Mouse (Mus musculus): ENCODE measurements around the gene Sp3. TPM values are rescaled to one million over a fixed set of nuclear protein-coding genes. Genes with fewer than 3 reads are reported as not detected.

Gene Sp3
- polyA plus RNA-seq, 1 experiment from 2014 or later, result 46.4 TPM

DNA sequence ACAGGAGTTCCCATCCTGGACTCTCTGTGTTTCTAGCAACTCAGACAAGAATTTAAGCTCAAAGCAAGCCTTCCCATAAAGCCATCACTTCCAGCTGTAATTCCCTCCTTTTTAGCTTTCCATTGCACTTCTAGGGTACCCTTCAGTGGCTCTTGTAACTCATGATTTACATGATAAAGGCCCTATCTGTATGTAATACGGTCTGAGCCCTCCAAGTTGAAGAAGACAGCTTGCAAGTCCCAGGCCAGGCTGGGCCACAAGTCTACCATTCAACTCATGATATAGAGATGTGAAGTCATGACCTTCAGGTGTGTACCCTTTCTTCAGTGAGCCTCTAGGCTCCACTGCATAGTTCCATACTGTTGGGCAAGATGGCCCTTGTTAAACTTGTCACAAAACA, 5.3 kb upstream of the Sp3 start:
- H3K9me3 ChIP-seq, result peaks cover 11% of the 10 kb centered on the region
- no peak for DNase-seq (ENCODE audit: extremely low spot score, low spot score)
- no peak overlapping the region for H3K27ac ChIP-seq
- H3K4me1 ChIP-seq, result peaks cover 7% of the 10 kb centered on the region; the same call in 1 of the 2 replicates
- WGBS, result 51% methylated on average over 1 of the region's 1 CpGs
- H3K36me3 ChIP-seq (replicated peaks), result peaks cover 16% of the 10 kb centered on the region
- no peaks in the 10 kb centered on the region for H3K27me3 ChIP-seq (ENCODE audit: poor library complexity, severe bottlenecking)
- no peak overlapping the region for H3K4me3 ChIP-seq

DNA sequence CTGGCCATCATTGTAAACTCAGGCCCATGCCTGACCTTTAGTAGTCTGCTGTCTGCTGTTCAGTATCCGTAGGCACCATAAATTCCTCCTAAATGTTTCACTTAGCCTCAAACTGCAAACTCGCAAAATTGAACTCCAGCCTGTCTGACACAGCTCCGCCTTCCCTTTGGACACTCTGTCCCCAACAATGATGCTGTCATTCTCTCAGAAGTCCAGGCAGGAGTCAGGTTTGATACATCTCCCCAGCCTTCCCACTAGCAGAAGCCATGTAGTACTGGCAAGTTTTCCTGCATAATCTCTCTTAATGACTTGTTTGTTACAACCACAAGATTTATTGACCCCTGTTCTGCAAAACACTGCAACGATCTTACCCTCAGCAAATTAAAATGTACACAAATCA, 4.6 kb upstream of the Sp3 start:
- Histone ChIP-seq H3K4me3 (no peak overlapping the region), H3K27ac (no peak overlapping the region), H3K27me3 (ENCODE audit: poor library complexity, severe bottlenecking) (no peaks in the 10 kb centered on the region), H3K9me3 (peaks cover 11% of the 10 kb centered on the region), H3K36me3 (replicated peaks) (peaks cover 16% of the 10 kb centered on the region), H3K4me1 (peaks cover 7% of the 10 kb centered on the region; the same call in 1 of the 2 replicates)
- no peak for DNase-seq (ENCODE audit: extremely low spot score, low spot score)
- 88% methylated on average over 4 of the region's 4 CpGs for WGBS

DNA sequence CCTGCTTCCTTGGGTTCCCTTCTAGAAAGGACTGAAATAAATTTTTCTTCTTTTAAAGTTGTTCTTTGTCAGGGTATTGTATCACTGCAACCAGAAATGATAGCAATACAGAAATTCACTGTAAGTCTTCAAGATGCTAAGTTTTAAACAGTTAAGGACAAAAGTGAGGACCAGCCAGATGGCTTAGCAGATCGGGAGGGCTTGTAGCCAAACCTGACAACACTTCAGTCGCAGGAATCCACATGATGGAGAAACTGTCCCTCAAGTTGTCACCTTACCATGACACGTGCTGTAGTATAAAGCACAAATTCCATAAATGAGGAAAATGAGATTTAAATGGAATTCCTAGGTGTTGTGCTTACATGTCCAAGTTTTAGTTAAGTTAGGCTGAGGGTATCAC, 3.0 kb upstream of the Sp3 start:
- WGBS, result 91% methylated on average over 3 of the region's 3 CpGs
- peaks cover 1% of the 10 kb centered on the region; the same call in 1 of the 2 replicates for H3K9me3 ChIP-seq
- no peak overlapping the region for H3K4me3 ChIP-seq
- no peak overlapping the region for H3K27ac ChIP-seq
- no peak for DNase-seq (ENCODE audit: extremely low spot score, low spot score)
- H3K36me3 ChIP-seq (replicated peaks), result 0 out of 2 replicates have a peak, but pooled peaks cover 2% of the 10 kb centered on the region
- peaks cover 7% of the 10 kb centered on the region; the same call in 1 of the 2 replicates for H3K4me1 ChIP-seq
- H3K27me3 ChIP-seq (ENCODE audit: poor library complexity, severe bottlenecking), result no peaks in the 10 kb centered on the region

DNA sequence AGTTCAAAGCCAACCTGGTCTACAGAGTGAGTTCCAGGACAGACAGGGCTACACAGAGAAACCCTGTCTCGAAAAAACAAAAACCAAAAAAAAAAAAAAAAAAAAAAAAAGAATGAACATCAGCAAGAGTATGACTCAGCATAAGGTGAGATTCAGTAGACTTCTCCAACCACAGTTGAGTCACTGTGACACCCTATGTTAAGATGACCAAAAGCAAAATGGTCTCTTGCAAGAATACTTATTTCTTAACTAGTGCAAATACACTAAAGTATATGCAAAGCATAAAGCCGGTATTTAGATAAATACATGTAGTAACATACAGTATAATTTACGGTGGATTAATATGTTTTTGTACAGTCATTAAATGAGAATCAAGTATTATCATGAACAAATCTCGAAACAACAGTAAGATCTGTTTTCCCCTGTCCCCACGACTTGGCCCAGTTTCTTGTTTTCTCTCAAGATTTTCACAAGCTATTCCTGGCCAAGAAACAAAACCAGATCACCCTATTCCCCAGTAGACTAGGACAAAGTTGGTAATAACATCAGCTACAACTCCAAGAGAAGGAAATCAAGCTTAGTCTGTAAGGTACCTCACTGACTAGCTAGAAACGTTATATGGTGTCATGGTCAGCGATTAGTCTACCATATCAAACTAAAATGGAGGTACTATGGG, 2.0 kb upstream of the Sp3 start:
- H3K27ac ChIP-seq, result no peak overlapping the region
- H3K36me3 ChIP-seq (replicated peaks), result no peaks in the 10 kb centered on the region
- H3K4me3 ChIP-seq, result no peak overlapping the region
- DNase-seq (ENCODE audit: extremely low spot score, low spot score), result no peak
- no peaks in the 10 kb centered on the region for H3K9me3 ChIP-seq
- WGBS, result 95% methylated on average over 7 of the region's 7 CpGs
- no peaks in the 10 kb centered on the region for H3K27me3 ChIP-seq (ENCODE audit: poor library complexity, severe bottlenecking)
- H3K4me1 ChIP-seq, result peaks cover 14% of the 10 kb centered on the region

DNA sequence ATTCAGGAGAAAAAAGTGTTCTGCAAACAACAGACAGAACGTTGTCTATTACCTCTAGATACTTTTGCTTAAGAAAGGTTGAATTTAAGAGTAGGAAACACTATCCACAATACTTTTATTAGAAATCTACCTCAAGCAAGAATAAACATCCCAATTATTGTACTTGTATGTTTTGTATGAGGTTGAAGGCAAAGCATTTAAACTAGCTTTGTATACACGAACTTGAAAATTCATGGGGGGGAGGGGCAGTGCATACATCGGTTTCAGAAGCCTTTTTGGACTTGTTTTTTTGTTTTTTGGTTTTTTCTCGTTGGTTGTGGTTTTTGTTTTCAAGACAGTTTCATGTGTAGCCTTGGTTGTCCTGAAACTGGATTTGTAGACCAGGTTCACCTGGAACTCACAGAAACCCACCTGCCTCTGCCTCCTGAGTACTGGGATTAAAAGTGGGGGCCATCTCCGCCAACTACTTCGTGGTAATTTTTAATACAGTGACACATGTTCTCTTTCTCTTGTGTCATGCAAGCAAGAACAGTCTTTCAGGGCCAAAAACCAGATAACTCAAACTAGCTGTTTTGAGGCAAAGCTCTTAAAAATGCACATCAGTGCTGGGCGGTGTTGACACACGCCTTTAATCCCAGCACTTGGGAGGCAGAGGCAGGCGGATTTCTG, 1.3 kb upstream of the Sp3 start:
- WGBS, result 83% methylated on average over 9 of the region's 9 CpGs
- H3K36me3 ChIP-seq (replicated peaks), result peaks cover 3% of the 10 kb centered on the region; the same call in 1 of the 2 replicates
- DNase-seq (ENCODE audit: extremely low spot score, low spot score), result no peak
- peak overlapping the region; percentile 99; the same call in 1 of the 2 replicates for H3K27ac ChIP-seq
- H3K4me3 ChIP-seq, result peak overlapping the region; percentile 71
- peaks cover 21% of the 10 kb centered on the region for H3K4me1 ChIP-seq
- no peaks in the 10 kb centered on the region for H3K9me3 ChIP-seq
- no peaks in the 10 kb centered on the region for H3K27me3 ChIP-seq (ENCODE audit: poor library complexity, severe bottlenecking)

DNA sequence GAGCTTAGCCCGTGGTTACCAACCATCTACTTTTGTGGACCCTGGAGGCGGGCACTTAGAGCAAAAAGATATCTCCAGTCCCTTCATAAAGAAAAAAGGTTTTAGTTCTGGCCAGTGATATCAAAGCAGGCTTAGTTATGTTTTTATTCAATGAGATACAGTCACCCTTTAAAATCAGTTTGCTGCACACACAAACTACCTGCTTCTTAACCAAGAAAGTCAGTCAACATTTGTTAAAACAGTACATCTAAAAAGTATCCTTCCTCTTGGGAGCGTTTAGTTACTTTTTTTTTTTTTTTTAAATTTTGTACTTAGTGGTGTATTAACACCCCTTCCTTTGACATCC, 802 bp upstream of the Sp3 start:
- peaks cover 8% of the 10 kb centered on the region for H3K36me3 ChIP-seq (replicated peaks)
- DNase-seq (ENCODE audit: extremely low spot score, low spot score), result no peak
- no peaks in the 10 kb centered on the region for H3K9me3 ChIP-seq
- peaks cover 26% of the 10 kb centered on the region for H3K4me1 ChIP-seq
- peak overlapping the region; percentile 71 for H3K4me3 ChIP-seq
- WGBS, result 12% methylated on average over 3 of the region's 3 CpGs
- H3K27me3 ChIP-seq (ENCODE audit: poor library complexity, severe bottlenecking), result no peaks in the 10 kb centered on the region
- peak overlapping the region; percentile 99 for H3K27ac ChIP-seq

DNA sequence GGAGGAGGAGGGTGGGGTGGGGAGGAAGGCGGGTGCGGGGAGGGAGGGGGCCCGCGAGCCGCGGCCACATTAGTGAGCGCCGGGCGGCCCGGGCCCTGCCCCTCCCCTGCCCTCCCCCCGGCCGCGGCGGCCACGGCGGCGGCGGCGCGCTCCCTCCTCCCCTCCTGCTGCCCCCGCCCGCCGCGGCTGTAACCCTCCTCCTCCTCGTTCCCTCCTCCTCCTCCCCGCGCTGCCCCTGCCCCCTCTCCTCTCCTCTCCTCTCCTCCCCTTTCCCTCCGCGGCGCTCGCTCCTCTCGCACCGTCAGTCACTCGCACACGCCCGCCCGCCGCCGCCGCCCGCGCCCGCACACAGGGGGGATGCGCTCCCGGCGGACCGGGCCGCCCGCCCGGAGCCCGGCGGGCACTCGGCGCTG, 581 bp downstream of the Sp3 start:
- DNase-seq (ENCODE audit: extremely low spot score, low spot score), result no peak
- H3K9me3 ChIP-seq, result no peaks in the 10 kb centered on the region
- peak overlapping the region; percentile 71 for H3K4me3 ChIP-seq
- 2% methylated on average over 27 of the region's 54 CpGs for WGBS
- no peaks in the 10 kb centered on the region for H3K27me3 ChIP-seq (ENCODE audit: poor library complexity, severe bottlenecking)
- peak overlapping the region; percentile 99 for H3K27ac ChIP-seq
- H3K36me3 ChIP-seq (replicated peaks), result peaks cover 15% of the 10 kb centered on the region
- H3K4me1 ChIP-seq, result peaks cover 31% of the 10 kb centered on the region

DNA sequence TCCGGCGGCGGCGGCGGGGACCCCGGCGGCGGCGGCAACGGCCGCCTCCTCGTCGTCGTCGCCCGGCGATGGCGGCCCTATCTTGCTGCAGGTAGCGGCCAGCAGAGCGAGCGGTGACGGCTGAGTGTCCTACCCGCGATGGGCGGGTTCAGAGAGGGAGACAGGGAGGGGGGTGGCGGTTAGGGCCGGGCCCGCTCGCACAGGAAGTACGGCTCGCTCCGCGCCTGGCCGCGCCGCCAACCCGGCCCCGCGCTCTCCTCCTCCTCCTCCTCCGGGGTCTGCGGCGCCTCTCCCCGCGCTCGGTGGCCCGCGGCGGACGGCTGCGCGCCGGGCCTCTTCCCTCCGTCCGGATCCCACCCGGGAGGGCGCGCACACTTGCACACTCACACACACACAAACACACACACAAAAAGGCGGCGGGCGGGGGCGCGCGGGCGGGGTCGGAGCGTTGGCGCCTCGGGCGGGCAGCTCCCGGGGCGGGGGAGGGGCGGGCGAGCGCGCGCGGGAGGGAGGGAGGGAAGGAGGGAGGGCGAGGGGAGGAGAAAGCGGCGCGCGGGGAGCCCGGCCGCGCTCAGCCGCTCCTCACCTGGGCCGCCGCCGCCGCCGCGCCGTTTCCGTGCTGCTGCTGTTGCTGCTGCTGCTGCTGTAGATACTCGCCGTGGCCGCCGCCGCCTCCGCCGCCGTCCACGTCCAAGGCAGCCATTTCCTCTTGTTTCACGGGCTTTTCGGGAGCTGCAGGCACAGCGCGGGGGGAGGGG, 1.2 kb downstream of the Sp3 start:
- WGBS, result under 1% methylated on average over 81 of the region's 107 CpGs
- no peaks in the 10 kb centered on the region for H3K27me3 ChIP-seq (ENCODE audit: poor library complexity, severe bottlenecking)
- peak; percentile 89 for DNase-seq (ENCODE audit: extremely low spot score, low spot score)

DNA sequence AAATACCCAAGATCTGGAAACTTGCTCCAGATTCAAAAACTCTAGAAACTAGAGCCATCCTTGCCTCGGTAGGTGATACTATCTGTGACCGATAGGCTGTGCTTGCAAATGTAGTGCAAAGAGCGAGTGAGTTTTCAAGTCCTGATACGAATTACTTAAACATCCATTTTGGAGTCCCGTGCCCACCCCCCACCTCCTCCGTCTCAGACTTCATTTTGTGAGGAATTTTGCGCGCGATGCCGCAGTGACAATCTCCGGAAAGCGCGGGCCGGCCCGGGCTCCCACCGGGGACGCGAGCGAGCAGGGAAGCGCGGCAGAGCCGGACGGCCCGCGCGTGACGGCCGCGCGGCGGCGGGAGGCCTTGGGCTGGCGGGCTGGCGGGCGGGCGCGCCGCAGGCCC, 1.8 kb downstream of the Sp3 start:
- WGBS, result under 1% methylated on average over 38 of the region's 38 CpGs
- DNase-seq (ENCODE audit: extremely low spot score, low spot score), result peak; percentile 71

More for the DNA sequence above, 1.2 kb downstream of the Sp3 start:
- Histone ChIP-seq H3K4me1 (peaks cover 31% of the 10 kb centered on the region), H3K9me3 (no peaks in the 10 kb centered on the region), H3K27ac (peak overlapping the region; percentile 99), H3K36me3 (replicated peaks) (peaks cover 15% of the 10 kb centered on the region), H3K4me3 (peak overlapping the region; percentile 71)

DNA sequence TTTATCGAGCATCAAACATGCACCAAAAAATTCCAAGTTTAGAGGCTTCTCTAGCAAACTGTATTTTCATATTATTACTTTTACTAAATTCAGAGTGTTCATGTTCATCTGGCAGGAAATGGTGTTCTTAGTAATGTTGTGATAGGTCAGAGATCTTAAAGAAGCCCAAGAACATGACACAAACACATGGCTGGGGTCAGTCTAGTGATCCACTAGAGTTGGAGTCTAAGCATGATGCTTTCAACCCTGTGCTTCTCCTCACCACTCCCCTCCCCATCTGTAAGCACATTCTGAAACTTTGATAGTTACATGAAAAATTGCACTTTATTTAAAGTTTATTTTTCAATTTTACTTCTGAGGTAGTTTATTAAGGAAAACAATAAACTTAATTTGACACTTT, 3.0 kb downstream of the Sp3 start:
- WGBS, result 92% methylated on average over 1 of the region's 1 CpGs
- Histone ChIP-seq H3K27ac (no peak overlapping the region), H3K9me3 (no peaks in the 10 kb centered on the region), H3K36me3 (replicated peaks) (peaks cover 27% of the 10 kb centered on the region), H3K4me3 (peak overlapping the region; percentile 71), H3K4me1 (peaks cover 31% of the 10 kb centered on the region), H3K27me3 (ENCODE audit: poor library complexity, severe bottlenecking) (no peaks in the 10 kb centered on the region)
- no peak for DNase-seq (ENCODE audit: extremely low spot score, low spot score)

More for the DNA sequence above, 1.8 kb downstream of the Sp3 start:
- peaks cover 31% of the 10 kb centered on the region for H3K4me1 ChIP-seq
- peak overlapping the region; percentile 99 for H3K27ac ChIP-seq
- H3K36me3 ChIP-seq (replicated peaks), result peaks cover 18% of the 10 kb centered on the region
- H3K27me3 ChIP-seq (ENCODE audit: poor library complexity, severe bottlenecking), result no peaks in the 10 kb centered on the region
- H3K9me3 ChIP-seq, result no peaks in the 10 kb centered on the region
- peak overlapping the region; percentile 71 for H3K4me3 ChIP-seq

DNA sequence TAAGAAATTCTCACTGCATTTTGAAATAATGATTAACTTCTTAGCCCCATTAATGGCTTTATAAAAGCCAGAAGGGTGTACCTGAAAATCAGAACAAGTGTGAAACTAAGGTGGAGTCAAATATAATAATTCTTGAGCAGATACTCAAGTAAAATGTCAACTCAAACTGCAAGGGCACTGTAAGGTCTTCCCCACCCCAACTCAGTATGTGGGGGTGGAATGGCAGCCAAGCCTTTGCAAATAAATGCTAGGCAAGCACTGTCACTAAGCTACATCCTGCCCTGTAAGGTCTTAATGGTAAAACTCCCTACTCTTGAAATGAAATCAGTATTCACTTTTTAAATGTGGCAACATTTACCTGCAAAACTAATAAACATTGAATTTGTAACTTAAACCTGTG, 4.2 kb downstream of the Sp3 start:
- H3K4me3 ChIP-seq, result no peak overlapping the region
- H3K27me3 ChIP-seq (ENCODE audit: poor library complexity, severe bottlenecking), result no peaks in the 10 kb centered on the region
- H3K9me3 ChIP-seq, result no peaks in the 10 kb centered on the region
- H3K36me3 ChIP-seq (replicated peaks), result peaks cover 40% of the 10 kb centered on the region
- H3K27ac ChIP-seq, result no peak overlapping the region
- no peak for DNase-seq (ENCODE audit: extremely low spot score, low spot score)
- peaks cover 27% of the 10 kb centered on the region for H3K4me1 ChIP-seq

DNA sequence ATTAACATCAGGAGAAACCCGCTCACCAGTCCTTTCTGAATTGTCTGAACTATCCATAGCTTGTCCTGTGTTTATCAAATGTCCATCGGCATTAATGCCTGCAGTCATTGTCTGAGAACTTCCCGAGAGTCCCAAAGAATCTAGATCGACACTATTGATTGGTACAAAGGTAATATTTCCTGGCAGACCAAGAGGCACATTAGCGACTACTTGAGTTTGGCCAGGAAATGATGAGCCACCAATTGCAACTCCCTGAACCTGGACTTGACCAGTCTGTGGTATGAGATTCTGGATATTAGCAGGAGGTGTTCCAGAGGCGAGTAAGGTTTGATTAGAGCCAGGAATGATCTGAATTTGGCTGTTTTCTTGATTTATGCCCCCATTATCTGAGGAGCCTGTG, 9.4 kb downstream of the Sp3 start:
- Histone ChIP-seq H3K27ac (no peak overlapping the region), H3K4me3 (no peak overlapping the region), H3K27me3 (ENCODE audit: poor library complexity, severe bottlenecking) (no peaks in the 10 kb centered on the region), H3K9me3 (no peaks in the 10 kb centered on the region), H3K4me1 (peaks cover 6% of the 10 kb centered on the region), H3K36me3 (replicated peaks) (peaks cover 79% of the 10 kb centered on the region)
- DNase-seq (ENCODE audit: extremely low spot score, low spot score), result no peak
- WGBS, result 96% methylated on average over 6 of the region's 6 CpGs

DNA sequence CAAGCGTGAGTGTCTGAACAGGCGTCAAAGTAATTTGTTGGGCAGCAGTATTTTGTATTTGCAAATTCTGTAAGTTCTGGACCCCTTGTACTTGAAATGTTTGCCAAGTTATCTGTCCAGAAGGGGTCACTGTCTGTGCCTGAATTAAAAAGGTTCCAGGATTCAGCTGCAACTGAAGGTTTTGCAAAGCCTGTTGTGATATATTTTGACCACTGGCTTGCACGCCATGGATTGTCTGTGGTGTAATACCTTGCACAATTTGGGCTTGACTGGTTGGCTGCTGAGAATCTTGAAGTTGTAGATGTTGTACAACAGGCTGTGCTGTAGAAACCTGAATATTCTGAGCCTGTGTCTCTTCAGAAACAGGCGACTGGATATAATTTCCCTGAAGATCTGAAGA, 9.9 kb downstream of the Sp3 start:
- 96% methylated on average over 4 of the region's 4 CpGs for WGBS
- H3K27ac ChIP-seq, result no peak overlapping the region
- no peaks in the 10 kb centered on the region for H3K9me3 ChIP-seq
- peaks cover 79% of the 10 kb centered on the region for H3K36me3 ChIP-seq (replicated peaks)
- peaks cover under 1% of the 10 kb centered on the region for H3K4me1 ChIP-seq
- DNase-seq (ENCODE audit: extremely low spot score, low spot score), result no peak
- no peak overlapping the region for H3K4me3 ChIP-seq
- H3K27me3 ChIP-seq (ENCODE audit: poor library complexity, severe bottlenecking), result no peaks in the 10 kb centered on the region

Measured in forebrain, embryonic 10.5 days (tissue).